Mouse (Mus musculus) testis, adult 2 months (tissue): ENCODE measurements around the gene Sept12.

Experiments used
- CTCF ChIP-seq: fragments of 200-500 bp; IDR thresholded peaks from 2 replicates; pipeline ENCODE4 v1.5.1; 2012; ENCODE audit warnings: low read depth, mild to moderate bottlenecking, inconsistent platforms, low read length, moderate library complexity; ENCODE audit not compliant: control insufficient read depth, insufficient read depth, insufficient replicate concordance
- POLR2A ChIP-seq: fragments of 200-500 bp; IDR thresholded peaks from 2 replicates; pipeline ENCODE4 v1.6.1; 2012; ENCODE audit warnings: low read depth, mild to moderate bottlenecking, inconsistent platforms, low read length, moderate library complexity; ENCODE audit not compliant: control insufficient read depth

DNA sequence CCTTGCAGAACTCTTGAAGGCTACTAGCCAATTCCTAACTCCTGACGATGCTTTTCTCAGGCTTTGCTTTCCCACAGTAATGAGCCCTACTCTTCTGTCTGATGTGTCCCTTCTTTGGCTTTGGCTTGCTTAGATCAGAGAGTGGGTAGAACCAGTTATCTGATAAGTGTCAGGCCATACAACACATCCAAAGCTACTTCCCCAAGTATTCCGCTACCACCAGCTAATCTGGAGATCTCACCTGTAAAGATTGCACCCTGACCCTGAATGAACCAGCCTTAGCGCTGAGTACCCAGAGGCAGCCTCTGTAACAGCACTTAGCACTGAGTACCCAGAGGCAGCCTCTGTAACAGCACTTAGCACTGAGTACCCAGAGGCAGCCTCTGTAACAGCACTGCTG is 47.7 kb upstream of the Sept12 start:
- TF ChIP-seq CTCF (no peak), POLR2A (no peak)
